Mouse (Mus musculus): ENCODE measurements around the gene Dlgap4.
A peak's percentile ranks its signal among the peaks of the same experiment; 100 is the strongest.

Dlgap4 gene

DNA sequence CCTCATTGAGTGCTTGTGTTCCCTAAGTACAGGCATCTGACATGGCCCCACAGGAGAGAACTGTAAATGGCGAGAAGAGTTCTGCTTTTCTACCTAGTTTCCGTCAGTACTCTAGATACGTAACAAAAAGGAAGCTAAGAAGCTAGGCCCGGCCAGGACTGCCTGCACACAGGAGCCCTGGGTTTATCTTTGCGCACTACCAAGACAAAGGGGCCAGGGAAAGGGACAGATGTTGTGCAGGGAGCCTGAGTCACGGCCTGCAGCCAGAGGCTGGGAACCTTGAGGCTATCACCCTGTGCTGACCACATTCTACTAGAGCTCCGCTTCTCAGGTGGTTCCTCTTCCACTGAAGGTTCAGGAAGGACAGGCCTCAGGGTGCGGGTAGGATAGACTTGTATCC is 136.2 kb downstream of the Dlgap4 start:
- DNase-seq, result no peak

DNA sequence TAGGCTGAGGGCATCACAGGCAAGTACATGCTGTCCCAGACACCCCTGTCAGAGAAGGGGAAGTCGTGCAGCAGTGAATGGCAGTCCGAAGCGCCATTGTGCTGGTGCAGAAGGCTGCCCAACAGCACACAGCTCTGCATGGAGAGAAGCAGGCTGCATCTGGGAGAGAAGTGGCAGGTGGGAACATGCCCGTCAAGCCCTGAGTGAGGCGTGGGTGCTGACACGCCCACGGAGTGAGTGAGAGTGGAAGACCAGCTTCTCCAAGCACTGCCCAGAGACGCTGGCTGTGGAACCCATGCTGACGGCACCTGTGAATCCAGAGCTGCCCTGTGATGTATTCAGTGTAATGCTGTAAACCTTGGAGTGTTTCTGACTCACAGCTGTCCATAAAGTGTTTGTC is 143.4 kb downstream of the Dlgap4 start:
- no peak for DNase-seq

DNA sequence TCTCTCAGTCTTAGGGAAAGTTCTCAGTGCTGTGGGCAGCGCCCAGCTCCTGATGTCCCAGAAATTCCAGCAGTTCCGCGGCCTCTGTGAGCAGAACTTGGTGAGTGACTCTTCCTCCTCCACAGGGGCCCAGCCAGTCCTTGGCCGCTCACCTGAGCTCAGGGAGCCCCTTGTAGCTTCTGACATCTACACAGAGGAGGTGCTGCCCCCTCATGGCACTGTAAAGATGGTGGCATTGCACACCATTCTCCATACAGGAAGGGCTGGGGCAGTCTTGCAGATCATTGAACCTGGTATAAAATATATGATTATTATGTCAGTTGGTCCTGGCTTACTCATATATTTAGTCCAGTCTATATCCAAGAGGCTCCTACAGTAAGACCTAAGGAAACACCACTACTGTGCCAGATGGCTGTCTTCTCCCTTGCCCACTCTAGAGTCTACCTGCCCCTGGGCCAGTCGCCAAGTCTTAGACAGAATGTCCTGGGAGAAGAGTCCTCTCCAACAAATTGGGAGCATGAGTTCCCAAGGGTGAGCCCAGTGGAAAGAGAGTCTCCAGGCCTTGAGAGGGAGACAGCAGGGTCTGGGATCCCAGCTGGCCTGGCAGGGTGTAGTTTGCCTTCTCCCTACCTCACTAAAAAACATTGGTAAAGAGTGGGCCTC is 147.5 kb downstream of the Dlgap4 start:
- DNase-seq, result peak; percentile 53

DNA sequence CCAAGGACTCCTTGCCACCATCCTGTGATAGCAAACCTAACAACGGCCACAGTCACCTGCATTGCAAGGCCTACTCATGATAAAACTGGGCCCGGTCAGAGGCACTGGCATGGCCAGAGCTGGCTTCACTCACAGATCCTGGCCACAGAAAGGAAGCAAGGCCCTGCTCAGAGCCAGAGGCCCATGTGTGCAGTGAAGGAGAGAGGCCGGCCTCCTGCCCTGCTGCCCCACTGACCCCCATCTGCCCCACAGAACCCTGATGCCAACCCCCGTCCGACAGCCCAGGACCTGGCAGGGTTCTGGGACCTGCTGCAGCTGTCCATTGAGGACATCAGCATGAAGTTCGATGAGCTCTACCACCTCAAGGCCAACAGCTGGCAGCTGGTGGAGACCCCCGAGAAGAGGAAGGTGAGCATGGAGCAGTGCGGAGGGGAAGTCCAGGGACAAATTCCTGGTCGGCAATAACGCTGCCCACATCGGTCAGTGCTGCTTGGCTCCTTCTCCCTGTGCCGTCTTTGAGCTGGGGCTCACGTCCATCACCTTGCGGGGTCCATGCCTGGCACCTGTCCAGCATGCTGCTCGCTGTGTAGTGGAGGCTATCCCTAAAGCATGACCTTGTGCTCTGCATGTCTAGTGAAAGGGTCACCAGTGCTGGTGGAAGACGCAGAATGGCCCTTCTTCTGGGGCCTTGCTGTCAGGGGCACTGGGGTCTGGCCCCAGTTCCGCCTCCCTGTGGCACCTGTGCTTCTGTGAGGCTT is 148.2 kb downstream of the Dlgap4 start:
- peak; percentile 42 for DNase-seq

DNA sequence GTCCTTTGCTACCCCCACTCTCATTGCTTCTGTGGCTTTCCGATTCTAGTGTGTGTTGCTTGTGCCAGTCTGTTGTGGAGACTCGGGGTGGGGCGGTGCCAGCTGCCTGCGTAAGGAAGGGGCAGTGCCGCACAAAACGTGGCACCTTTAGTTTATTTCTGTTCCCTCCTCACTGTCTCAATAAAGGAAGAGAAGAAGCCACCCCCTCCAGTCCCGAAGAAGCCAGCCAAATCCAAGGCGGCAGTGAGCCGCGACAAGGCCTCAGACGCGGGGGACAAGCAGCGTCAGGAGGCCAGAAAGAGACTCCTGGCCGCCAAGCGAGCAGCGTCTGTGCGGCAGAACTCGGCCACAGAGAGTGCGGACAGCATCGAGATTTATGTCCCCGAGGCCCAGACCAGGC is 149.0 kb downstream of the Dlgap4 start:
- no peak for DNase-seq

DNA sequence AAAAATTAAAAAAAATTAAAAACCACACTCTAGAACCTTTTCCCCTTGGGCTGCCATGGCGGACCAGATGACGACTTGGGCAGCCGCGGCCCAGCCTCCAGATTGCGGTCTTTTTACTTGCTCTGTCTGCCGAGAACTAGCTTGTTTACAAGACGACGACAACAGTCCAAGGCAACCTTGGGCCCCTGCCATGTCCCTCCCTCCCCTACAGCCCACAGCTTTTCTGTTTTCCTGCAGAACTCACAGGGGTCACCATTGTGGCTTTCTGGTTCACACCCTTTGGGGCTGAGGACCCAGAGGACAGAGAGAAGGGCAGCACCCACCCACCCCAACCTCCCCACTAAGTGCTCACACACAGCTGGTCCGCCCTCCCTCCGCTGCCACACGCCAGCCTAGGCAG is 149.6 kb downstream of the Dlgap4 start:
- no peak for DNase-seq

DNA sequence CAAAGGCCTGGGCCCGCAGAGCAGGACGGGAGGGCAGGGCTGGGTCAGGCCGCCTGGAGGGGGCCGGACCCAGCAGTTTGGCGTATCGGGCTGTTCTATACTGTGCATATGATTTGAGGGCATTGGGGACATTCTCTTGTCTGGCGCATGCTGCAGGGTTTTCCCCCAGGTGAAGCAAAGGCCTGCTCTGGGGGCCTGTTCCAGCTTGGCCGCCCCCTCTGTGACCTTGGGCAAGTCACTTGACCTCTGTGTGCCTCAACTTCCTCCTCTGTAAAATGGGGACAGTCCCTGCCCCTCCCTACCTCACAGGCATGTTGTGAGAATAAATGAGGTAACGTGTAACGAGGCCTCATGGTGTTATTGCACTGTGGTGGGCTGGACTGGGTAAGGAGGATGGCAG is 150.5 kb downstream of the Dlgap4 start:
- DNase-seq, result no peak

DNA sequence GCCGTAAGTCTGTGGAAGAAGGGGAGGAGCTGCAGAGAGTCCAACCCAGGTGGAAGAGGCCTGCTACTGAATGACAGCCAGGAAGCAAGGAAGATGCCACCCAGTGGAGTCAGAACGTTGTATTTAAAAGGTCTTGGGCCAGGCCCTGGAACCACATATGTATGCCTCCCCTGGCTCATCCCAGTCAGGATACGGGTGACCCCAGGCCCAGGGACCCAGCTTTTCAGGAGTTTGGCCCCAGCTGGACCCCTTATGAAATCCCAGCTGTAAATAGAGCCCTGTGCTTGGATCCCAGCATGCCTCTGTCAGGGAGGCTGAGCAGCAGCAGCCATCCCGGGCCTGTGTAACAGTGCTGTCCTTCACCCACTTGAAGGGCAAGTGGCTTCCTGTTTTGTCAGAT is 151.2 kb downstream of the Dlgap4 start:
- DNase-seq, result no peak

DNA sequence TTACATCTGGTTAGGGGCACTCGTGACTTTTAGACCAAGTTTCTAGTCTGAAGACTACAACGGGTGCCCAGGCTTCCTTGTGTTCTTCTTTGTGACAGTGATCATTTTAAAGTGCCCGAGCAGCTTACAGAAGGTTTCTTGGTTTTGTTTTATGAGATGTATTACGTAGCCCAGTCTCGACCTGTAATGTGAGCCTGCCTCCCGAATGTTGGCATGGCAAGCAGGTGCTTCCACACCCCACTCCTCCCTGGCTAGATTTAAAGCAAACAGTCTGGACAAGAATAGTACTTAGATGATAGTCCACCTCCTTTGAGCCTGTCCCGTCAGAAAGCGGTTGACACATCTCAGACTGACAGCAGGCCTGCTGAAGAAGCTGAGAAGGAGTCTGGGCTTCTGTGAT is 152.1 kb downstream of the Dlgap4 start:
- no peak for DNase-seq

DNA sequence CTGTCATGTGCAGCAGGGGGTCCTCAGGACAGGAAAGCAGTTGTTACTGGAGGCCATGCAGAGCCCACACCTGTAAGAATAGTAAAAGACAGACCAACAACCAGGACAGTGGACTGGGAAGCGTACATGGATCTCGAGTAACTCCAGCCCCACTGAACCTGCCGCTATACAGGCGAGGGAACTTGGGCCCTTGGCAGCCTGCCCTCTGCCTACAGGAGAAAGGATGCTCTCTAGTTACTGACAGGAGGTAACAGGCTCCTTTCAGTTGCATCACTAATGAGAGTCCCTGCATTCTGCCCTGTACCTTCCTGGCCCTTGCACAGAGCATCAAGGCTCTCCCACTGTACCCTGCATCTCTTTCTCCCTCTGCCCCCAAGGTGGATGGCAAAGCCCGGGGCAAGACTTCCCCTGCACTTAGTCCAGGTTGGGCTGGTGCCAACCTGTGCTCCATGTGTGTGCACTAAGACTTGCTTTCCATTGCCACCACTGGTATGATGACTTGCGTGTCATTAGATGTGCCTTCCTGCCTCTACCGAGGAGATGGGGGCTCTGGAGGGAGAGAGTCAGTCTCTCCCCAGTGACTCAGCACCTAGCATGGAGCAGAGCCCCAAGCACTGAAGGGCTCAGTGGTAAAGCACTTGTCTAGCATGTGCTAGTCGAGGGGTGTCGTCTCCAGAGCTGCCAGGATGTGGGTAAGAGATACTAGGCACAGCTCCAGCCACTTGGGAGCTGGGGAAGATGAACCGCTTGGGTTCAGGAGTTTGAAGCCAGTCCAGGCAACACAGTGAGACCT is 152.9 kb downstream of the Dlgap4 start:
- DNase-seq, result no peak

DNA sequence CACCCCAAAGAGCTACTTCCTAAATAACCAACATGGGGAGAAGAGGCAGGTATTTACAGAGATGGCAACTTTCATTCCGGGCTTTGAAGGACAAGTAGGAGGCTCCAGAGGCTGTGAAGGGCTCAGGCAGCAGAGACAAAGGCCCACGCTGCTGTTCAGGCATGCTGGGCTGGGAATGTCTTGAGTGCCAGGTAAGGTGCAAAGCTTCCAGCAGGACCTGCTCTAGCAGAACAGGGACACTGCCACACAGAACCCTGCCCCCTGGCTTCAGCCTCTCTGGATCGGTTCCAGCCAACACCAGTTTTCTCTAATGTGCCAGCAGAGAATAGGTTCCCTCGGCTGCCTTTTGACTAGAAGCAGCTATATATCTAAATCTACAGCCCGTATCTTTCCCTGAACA is 153.6 kb downstream of the Dlgap4 start:
- DNase-seq, result no peak

DNA sequence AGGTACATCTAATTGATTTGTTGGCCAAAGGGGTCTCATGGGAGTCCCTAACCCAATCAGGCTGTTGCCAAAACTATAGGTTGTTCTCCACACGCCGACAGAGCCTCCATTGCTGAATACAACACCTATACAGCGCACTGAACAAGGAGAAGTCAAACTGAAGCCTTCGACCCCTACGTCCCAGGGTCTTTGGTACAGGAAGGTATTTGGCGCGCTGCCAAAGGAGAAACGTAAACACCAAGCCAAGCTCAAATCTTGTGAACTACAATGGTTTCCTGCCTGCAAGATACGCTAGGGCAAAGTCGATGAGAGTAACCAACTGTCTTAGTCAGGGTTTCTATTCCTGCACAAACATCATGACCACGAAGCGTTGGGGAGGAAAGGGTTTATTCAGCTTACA is 155.8 kb downstream of the Dlgap4 start:
- no peak for DNase-seq

DNA sequence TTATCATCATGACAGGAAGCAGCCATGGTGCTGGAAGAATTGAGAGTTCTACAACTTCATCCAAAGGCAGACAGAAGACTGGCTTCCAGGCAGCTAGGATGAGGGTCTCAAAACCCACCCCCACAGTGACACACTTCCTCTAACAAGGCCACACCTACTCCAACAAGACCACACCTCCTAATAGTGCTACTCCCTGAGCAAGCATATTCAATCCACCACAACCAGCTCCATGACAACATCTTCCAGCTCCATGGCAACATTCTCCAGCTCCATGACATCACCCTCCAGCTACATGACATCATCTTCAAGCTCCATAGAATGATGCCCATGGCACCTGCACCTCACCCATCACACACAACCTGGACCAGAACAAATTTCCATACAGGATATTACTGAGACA is 160.0 kb downstream of the Dlgap4 start:
- DNase-seq, result no peak

DNA sequence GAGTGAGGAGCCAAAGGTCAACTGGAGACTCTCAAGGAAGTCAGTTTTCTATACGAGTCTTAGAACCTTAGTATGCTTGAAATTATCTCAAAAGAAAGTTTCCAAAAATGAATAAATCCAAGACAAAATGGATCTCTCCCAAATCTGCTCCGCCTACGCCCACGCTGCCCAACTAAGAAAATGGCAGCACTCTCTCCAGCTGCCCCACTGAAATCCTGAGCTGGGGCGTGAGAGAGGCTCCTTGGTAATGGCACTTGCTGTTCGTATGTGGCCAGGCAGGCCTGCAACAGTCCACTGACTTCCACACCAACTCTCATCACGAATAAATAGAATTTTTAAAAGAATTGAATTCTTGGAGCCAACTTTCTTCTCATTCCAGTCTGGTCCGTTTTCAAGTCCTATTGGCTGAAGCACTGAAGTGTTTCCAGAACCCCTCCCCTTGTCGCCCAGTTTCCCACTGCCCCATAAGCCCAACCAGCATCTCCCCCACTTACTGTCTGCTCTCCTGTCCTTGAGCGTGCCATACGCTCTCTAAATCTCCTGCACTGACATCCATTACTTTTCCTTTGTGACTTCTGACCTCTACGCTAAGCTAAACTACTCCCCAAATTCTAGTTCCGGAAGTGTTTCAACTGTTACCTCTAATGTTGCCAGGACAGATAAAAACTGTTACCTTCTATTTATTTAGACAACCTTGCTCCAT is 160.7 kb downstream of the Dlgap4 start:
- no peak for DNase-seq

DNA sequence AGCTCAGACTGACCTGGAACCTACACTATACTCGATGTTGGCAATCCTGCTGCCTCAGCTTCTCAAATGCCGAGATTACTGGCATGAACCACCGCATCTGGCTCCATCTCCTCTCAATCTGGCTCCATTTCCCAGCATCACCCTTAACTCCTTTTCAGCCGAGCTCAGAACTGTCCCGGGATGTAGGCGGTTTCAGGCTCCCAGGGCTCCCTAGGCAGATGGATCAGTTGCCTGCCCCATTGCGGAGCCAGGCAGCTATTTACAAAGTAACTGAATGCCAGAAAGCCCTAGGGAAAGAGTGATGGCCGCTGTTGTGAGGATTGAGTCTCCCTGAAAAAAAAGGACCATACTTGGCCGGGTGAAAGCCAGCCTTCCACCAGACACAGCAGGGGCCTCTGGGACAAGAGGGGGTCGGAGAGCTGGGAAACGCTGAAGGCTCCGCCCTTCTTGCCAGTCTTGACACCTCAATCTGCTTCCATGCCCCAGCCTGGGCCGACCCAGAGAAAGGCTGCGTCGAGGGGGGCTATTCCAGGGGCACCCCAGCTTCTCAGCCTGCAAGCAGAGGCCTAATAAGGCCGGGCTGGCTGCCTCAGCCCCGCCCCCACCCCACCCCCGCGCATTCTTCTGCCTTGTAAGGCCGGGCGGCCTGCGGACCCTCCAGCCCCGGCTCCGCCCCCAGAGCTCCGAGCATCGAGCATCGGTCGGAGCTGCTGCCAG is 161.4 kb downstream of the Dlgap4 start, which contains the start of gene Myl9:
Gene Myl9 (plus strand): TSS at position 683 of the 717 bp plus-strand sequence.
- DNase-seq, result no peak

DNA sequence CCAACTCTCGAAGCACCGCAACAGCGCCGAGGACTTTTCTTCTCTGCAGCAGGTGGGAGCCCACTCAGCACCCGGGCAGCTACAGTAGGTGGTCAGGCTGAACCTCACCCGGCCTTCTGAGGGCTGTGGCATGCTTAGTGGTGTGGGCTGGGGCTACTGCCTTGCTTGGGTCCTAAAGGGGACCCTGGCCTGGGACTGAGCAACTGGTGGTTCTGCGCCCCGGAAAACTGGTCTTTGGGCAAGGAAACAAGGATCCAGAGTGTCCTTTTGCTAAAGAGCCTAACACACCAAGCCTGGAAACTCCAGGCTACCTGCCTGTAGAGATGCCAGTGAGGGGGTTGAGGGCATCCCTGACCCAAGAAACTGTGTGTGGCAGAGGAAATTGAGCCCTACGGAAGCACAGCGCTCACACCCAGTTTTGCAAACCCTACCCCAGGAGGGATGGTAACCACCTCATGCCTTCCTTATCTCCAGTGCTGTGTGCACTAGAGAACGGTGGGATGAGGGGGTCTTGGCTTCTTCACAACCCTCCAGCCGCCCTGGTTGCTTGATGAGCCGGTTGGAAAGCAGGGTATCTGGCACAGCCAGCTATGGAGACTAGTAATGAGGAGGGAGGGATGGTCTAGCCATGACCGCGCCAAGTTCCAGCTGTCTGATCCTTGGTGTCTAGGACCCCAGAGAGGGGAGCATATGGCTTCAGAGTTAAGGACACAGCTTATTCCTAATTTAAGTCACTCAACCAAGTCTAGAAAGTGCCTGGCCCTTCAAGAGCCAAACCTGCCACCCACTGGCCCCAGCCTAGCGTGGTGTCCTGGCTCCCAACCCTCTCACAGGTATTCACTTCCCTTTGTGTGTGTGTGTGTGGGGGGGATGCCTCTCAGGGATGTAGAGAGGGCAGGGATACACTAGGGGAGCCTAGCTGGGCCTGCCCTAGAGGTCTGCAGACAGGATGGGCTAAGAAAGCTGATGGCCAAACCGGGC is 162.2 kb downstream of the Dlgap4 start:
- DNase-seq, result no peak

DNA sequence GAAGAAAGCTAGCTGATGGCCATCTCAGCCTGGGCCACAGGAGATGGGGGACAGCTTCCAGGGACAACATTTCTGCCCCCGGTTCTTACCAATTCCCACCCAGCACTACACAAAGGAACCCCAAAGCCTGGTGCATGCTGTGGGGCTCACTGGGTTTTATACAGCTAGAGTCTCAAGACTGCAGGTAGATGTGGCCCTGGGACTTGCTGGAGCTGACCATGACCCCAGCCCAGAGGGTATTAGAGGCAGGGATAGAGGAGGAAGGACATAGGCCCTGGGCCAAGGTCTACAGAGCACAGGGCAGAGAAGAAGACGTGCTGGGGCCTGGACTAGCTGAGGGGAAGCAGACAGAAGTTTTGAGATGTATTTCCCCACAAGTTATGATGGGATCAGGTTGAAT is 163.4 kb downstream of the Dlgap4 start:
- DNase-seq, result no peak

DNA sequence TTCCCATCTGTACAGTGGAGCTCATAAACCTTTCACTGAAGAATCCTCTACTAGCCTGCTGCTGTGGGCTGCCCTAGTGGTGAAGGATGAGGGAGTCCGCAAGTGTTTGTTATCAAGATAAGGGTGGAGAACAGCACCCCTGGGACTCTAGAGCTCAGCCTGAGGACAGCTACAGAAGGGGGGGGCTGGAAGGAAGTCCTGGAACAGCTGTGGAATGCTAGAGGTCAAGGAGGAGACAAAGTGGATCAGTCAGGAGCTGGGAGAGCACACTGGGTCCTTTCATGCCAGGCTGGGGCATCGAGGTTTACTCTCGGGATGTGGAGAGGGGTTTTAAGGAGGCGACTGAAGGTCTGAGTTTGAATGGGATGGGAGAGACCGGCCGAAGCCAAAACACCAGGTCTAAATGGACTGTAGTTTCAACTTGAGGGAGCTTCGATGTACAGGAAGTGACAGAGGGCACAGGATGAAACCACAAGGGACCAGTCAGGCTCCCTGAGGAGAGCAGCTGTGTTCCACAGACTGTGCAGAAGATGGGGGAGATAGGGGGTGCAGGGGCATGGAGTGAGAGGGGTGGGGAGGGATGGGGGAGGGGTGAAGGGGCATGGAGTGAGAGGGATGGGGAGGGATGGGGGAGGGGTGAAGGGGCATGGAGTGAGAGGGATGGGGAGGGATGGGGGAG is 164.0 kb downstream of the Dlgap4 start:
- DNase-seq, result no peak

DNA sequence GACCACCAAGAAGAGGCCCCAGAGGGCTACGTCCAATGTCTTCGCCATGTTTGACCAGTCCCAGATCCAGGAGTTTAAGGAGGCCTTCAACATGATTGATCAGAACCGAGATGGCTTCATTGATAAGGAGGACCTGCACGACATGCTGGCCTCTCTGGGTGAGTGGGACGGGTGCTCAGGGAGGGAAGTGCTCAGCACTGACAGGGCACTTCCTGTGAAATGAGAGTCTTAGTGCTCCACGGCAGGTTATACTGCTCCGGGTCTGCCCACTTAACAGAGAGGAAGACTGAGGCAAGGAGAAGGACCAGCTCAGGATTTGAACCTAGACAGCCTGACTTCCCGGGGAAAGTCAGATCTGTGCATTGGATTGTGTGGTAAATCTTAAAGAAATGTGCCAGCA is 165.1 kb downstream of the Dlgap4 start:
- DNase-seq, result no peak

DNA sequence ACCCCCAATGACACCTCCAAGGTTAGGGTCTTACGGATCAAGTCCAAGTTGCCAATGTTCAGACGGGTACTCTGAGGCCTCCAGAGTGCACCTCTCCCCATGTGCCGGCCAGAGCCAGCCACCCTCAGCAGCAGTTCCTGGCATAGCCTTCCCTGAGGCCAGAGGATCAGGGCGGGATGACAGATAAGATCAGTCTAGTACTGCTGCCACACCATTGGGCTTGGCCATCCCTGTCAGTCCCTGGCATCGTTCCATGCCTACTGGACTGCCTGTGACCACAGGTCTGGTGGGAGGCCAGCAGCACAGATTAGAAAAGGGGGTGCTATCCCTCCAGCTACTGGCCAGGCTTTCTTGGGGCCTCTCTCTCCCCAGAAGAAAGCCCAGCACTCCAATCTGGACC is 165.5 kb downstream of the Dlgap4 start:
- no peak for DNase-seq

DNA sequence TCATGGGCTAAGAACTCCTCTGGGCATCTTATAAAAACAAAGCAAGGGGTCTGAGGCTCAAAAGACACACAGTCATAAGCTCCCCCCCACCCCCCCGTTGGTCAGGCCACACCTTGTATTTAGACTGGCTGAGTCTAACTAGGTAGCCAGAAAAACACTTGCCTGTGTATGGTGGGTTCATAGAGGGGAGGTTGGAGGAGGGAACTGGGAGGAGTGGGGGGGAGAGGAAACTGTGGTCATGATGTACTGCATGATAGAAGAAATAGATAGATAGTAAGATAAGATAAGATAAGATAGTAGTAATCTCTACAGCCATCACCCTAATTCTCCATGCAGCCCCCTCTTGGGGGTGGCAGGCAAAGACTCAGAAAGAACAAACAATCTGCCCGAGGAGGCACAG is 166.0 kb downstream of the Dlgap4 start:
- DNase-seq, result no peak

All from cerebellum, adult 9-11 months (tissue).